Mouse (Mus musculus) ovary, postnatal 36 days (tissue): ENCODE measurements around the gene Olfr1022.

Experiments used
- DNase-seq: peaks from one replicate; pipeline ENCODE4 v3.0.0; 2022; ENCODE audit warnings: low spot score, mixed read lengths

Olfr1022 gene

DNA sequence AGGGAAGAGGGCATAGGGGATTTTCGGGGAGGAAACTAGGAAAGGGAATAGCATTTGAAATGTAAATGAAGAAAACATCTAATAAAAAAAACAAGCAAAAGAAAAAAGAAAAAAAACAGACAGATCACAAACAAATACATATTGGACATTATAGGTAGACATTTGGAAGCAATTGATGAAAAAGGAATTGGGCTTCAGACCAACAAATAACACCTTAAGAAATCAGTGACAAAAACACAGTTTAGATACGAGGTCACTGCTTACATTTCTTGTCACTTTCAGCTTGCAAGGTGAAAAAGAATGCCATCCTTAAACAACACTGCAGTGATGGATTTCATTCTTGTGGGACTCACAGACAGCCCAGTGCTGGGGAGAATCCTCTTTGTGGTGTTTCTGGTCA lies at the start of gene Olfr1022:
Gene Olfr1022, plus strand, starts transcription at position 301 of the 400 bp plus-strand sequence.
- DNase-seq = no peak

DNA sequence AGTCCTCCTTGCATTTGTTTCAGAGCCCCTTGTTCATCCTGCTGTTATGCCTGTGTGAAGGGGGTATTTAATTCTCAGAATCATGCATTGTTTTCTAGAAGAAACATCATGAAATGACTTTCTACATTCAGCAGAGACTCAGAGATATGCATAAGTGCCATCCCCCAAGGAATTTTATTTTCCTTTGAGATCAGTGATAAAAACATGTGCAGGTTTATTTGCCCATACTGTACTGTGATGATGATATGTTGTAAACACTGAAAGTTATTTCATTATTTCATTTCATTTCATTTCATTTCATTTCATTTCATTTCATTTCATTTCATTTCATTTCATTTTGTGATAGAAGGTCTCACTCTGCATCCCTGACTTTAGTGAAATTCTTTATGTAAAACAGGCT lies 23.0 kb upstream of the Olfr1022 start, which contains the start of gene Olfr1019:
Gene Olfr1019, minus strand, starts transcription at position 101 of the 400 bp plus-strand sequence.
- DNase-seq = no peak

DNA sequence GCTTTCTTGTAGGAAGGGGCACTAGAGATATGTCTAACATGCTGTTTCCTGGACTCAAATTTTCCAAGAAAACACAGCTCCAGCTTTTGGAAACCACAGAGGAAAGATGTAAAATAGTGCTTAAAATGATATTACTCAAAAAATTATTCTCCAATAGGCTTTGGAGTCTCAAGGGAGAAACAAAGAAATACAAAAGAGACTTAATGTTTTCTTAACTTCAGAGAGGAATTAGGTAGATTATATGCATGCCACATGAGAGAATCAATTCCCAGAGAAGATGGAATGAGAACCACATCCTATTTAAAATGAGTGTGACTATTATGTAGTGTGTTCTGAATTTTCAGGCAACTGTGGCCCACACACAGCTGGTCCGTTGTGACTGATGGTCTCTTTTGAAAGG lies 21.7 kb upstream of the Olfr1022 start, which contains the start of gene Olfr1020:
Gene Olfr1020, plus strand, starts transcription at position 301 of the 400 bp plus-strand sequence.
- DNase-seq = no peak

DNA sequence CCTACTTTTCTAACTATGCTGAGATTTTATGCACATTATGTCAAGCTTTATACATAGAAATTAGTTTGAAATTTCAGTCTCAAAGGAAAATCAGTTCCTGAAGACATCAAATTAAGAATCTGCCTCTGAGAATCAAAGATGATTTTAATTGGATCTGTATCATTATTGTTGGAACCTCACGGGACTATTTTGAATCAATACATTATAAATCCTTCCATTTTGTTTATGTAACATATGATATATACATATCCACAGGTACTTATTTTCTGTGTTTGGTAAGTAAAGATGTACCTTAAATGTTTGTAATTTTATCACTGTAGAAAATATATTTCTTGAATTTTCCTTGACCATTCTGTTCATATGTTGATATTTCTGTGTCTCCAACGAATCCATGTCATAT lies 16.9 kb downstream of the Olfr1022 start, which contains the start of gene Olfr1023:
Gene Olfr1023, plus strand, starts transcription at position 301 of the 400 bp plus-strand sequence.
- no peak for DNase-seq

DNA sequence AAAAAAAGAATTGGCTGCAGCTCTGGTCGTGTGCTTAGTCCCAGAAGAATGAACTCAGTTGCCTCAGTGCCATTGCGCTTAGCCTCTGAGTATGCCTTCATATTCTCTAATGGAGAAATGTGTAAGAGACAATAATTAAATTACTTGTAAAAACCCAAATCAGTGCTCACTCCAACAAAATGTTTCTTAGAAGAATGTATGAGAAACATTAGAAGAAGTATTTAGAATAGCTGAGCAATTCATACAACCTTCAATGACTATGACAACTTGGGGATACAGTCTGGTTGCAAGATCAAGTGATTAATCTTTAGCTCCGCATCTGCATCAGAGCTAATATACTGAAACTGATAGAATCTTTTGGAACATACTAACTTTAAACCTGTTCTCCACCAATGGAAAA lies 36.6 kb downstream of the Olfr1022 start, which contains the start of gene Olfr1024:
Gene Olfr1024, minus strand, starts transcription at position 101 of the 400 bp plus-strand sequence.
- DNase-seq = no peak

DNA sequence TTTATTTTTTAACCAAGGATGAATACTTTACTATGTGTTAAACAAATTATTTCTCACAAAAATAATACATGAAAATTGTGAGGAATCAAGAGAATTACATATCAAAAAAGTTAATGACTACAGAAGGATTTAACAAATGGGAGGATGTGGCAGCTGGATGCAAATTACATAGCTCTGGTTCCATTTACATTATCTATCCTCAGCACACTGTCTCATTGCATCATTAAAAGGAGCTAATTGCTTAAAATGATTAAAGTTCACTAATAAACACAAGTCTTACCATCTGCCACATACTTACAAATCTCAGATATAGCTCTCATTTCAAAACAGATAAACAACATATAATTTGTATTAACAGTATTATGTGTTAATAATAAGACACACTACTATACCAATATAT lies 44.8 kb downstream of the Olfr1022 start:
- DNase-seq = no peak

DNA sequence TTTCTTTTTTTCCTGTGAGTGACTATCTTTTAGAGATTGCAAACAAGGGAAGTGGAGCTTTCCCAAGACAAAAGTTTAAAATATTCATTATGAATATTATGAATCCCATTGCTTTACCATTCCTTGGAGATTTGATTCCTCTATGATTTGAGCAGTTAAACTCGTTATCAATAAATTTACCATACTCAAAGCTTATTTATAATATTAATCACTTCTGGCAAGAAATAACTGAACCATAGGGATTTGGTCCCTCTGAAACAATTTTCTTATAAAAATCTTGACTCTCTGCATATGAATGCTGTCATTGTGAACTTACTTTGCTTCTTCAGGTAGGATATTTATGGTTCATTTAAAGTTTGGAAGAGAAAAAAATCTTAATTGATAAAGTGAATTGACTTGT lies 46.5 kb downstream of the Olfr1022 start, which contains the start of gene Olfr1025-ps1:
Gene Olfr1025-ps1, plus strand, starts transcription at position 301 of the 400 bp plus-strand sequence.
- no peak for DNase-seq
